Mouse (Mus musculus) thymus, adult 2 months (tissue): ENCODE measurements around the gene Mdk. TPM values are rescaled to one million over a fixed set of nuclear protein-coding genes. Genes with fewer than 3 reads are reported as not detected.
A peak's percentile ranks its signal among the peaks of the same experiment; 100 is the strongest.

Experiments used
- DNase-seq: peaks from one replicate; pipeline ENCODE4 v3.0.0; 2021
- H3K27ac ChIP-seq: fragments of 200-500 bp; 2 replicates; pipeline ENCODE4 v1.5.1; 2012; ENCODE audit warnings: low read length, control low read depth; ENCODE audit not compliant: control insufficient read depth, insufficient read depth
- H3K27me3 ChIP-seq: fragments of 200-500 bp; 2 replicates; pipeline ENCODE4 v1.6.1; 2012; ENCODE audit warnings: mild to moderate bottlenecking, low read length, moderate library complexity, mixed read lengths; ENCODE audit not compliant: control insufficient read depth, insufficient read depth
- H3K36me3 ChIP-seq: fragments of 200-500 bp; 2 replicates; pipeline ENCODE4 v1.6.1; 2012; ENCODE audit warnings: mild to moderate bottlenecking, low read length, moderate library complexity; ENCODE audit not compliant: control insufficient read depth, insufficient read depth
- H3K4me1 ChIP-seq: fragments of 200-500 bp; replicated peaks from 2 replicates; pipeline ENCODE4 v1.6.1; 2012; ENCODE audit warnings: low read length; ENCODE audit not compliant: control insufficient read depth, insufficient read depth
- H3K4me3 ChIP-seq: fragments of 200-500 bp; 2 replicates; pipeline ENCODE4 v1.5.1; 2012; ENCODE audit warnings: mild to moderate bottlenecking, low read length, control low read depth, moderate library complexity; ENCODE audit not compliant: control insufficient read depth, insufficient read depth
- CTCF ChIP-seq: fragments of 200-500 bp; IDR thresholded peaks from 2 replicates; pipeline ENCODE4 v1.5.1; 2012; ENCODE audit warnings: mild to moderate bottlenecking, control low read depth, low read length, moderate library complexity, borderline replicate concordance; ENCODE audit not compliant: control insufficient read depth, poor library complexity, insufficient read depth; ENCODE audit errors: extremely low read depth
- POLR2A ChIP-seq: fragments of 200-500 bp; IDR thresholded peaks from 2 replicates; pipeline ENCODE4 v1.6.1; 2012; ENCODE audit warnings: mild to moderate bottlenecking, low read length, control low read depth, moderate library complexity; ENCODE audit not compliant: control insufficient read depth, poor library complexity, insufficient read depth; ENCODE audit errors: extremely low read depth
- WGBS: fragments of 180-500 bp; shearing (Covaris S2); methylation state at CpG from one replicate; pipeline ENCODE4 v1.1.7; 2018; 5-methylcytosine and 5-hydroxymethylcytosine counted together
- polyA plus RNA-seq: library from polyadenylated mRNA; depleted of rRNA; stranded (reverse); fragments of >200 nt; gene quantifications from 2 replicates; pipeline ENCODE4 v1.2.3, GENCODE M21; 2012

Mdk gene
- polyA plus RNA-seq, 1 experiment: 17.7 TPM

- 96% methylated on average over 9 of the region's 9 CpGs for WGBS
- no peak for DNase-seq
- peaks cover 58% of the 10 kb centered on the region for H3K36me3 ChIP-seq
- H3K27ac ChIP-seq: no peak overlapping the region
- TF ChIP-seq CTCF: no peak
- no peak for TF ChIP-seq POLR2A
- H3K4me3 ChIP-seq: no peak overlapping the region
- H3K4me1 ChIP-seq: peaks cover 28% of the 10 kb centered on the region
- H3K27me3 ChIP-seq: no peaks in the 10 kb centered on the region; the same call in 1 of the 2 replicates
Measured at GRCm38 (mm10) chr2:91933471-91933870, 1.4 kb upstream of the Mdk start.

- Histone ChIP-seq H3K4me1 (peaks cover 32% of the 10 kb centered on the region), H3K27me3 (no peaks in the 10 kb centered on the region; the same call in 1 of the 2 replicates), H3K4me3 (no peak overlapping the region), H3K36me3 (peaks cover 52% of the 10 kb centered on the region), H3K27ac (no peak overlapping the region)
- TF ChIP-seq CTCF (no peak), POLR2A (no peak)
- 68% methylated on average over 6 of the region's 6 CpGs for WGBS
- DNase-seq: no peak
Measured at GRCm38 (mm10) chr2:91932737-91933350, 747 bp upstream of the Mdk start.

- 10% methylated on average over 47 of the region's 50 CpGs for WGBS
- peaks cover 39% of the 10 kb centered on the region for H3K36me3 ChIP-seq
- peaks cover 32% of the 10 kb centered on the region for H3K4me1 ChIP-seq
- no peak overlapping the region for H3K27ac ChIP-seq
- TF ChIP-seq POLR2A (no peak), CTCF (no peak)
- no peaks in the 10 kb centered on the region; the same call in 1 of the 2 replicates for H3K27me3 ChIP-seq
- 0 out of 2 replicates have a peak overlapping the region, but pooled peaks have one; percentile 2 for H3K4me3 ChIP-seq
- no peak for DNase-seq
Measured at GRCm38 (mm10) chr2:91931328-91932159, 553 bp downstream of the Mdk start.

GRCm38 (mm10) chr2:91930761-91931291 is 1.3 kb downstream of the Mdk start:
- 0 out of 2 replicates have a peak overlapping the region, but pooled peaks have one; percentile 2 for H3K4me3 ChIP-seq
- WGBS: 47% methylated on average over 23 of the region's 23 CpGs

GRCm38 (mm10) chr2:91929936-91930335 is 2.2 kb downstream of the Mdk start:
- H3K36me3 ChIP-seq: peaks cover 23% of the 10 kb centered on the region
- no peaks in the 10 kb centered on the region; the same call in 1 of the 2 replicates for H3K27me3 ChIP-seq
- TF ChIP-seq CTCF: peak; percentile 68; the same call in 1 of the 2 replicates
- TF ChIP-seq POLR2A: no peak
- no peak overlapping the region for H3K27ac ChIP-seq
- WGBS: 34% methylated on average over 12 of the region's 12 CpGs
- no peak overlapping the region for H3K4me3 ChIP-seq
- peak; percentile 56 for DNase-seq
- peaks cover 32% of the 10 kb centered on the region for H3K4me1 ChIP-seq

More at GRCm38 (mm10) chr2:91930761-91931291, 1.3 kb downstream of the Mdk start:
- Histone ChIP-seq H3K4me1 (peaks cover 32% of the 10 kb centered on the region), H3K27me3 (no peaks in the 10 kb centered on the region; the same call in 1 of the 2 replicates), H3K27ac (no peak overlapping the region), H3K36me3 (peaks cover 32% of the 10 kb centered on the region)
- no peak for DNase-seq
- TF ChIP-seq POLR2A (no peak), CTCF (no peak)

GRCm38 (mm10) chr2:91929455-91929854 is 2.6 kb downstream of the Mdk start:
- Histone ChIP-seq H3K27me3 (no peaks in the 10 kb centered on the region; the same call in 1 of the 2 replicates), H3K27ac (no peak overlapping the region), H3K4me3 (no peak overlapping the region), H3K4me1 (peaks cover 32% of the 10 kb centered on the region), H3K36me3 (peaks cover 19% of the 10 kb centered on the region)
- no peak for DNase-seq
- WGBS: 72% methylated on average over 3 of the region's 3 CpGs
- no peak for TF ChIP-seq POLR2A
- TF ChIP-seq CTCF: no peak
